ENCODE assay signal across 11 mouse cellular contexts in genomic region chr19:4154437-4155222, GRCm38 (mm10). TPM values are rescaled to one million over a fixed set of nuclear protein-coding genes. Genes with fewer than 3 reads are reported as not detected.
DNase-seq lines count a peak whose midpoint lies in the region; ATAC-seq lines count a peak whose summit lies in the region.
"Had no signal": no experiment of that assay in that cellular context is flagged by ENCODE, and none has a peak within 500 bp of the region (broad histone marks: within the 10 kb centered on the region; RNA-seq: fewer than 3 reads in every experiment).

No protein-coding gene starts in this region.

- 78% methylated on average over 13 of the region's 13 CpGs for WGBS in embryonic facial prominence, embryonic 13.5 days
- 82% methylated on average over 13 of the region's 13 CpGs for WGBS in embryonic facial prominence, embryonic 10.5 days
- 26% methylated on average over 13 of the region's 13 CpGs for WGBS in liver, embryonic 16.5 days (ENCODE audit: insufficient replicate concordance)

- H3K36me3 ChIP-seq in embryonic facial prominence, embryonic 13.5 days = peaks cover 83% of the 10 kb centered on the region
- peaks cover 92% of the 10 kb centered on the region for H3K36me3 ChIP-seq in embryonic facial prominence, embryonic 10.5 days (replicated peaks)
- peaks cover 7% of the 10 kb centered on the region for H3K36me3 ChIP-seq in liver, embryonic 16.5 days (ENCODE audit: control insufficient read depth, insufficient read depth)

- H3K4me2 ChIP-seq in embryonic facial prominence, embryonic 13.5 days = no peak overlapping the region
- H3K4me2 ChIP-seq in liver, embryonic 16.5 days (ENCODE audit: low read depth, low read length) = peak overlapping the region; percentile 10; the same call in 1 of the 2 replicates
- H3K4me2 ChIP-seq: embryonic facial prominence, embryonic 12.5 days had no signal

- 0 out of 2 replicates have a peak overlapping the region, but pooled peaks have one; percentile 11 for H3K27ac ChIP-seq in embryonic facial prominence, embryonic 13.5 days
- H3K27ac ChIP-seq in embryonic facial prominence, embryonic 10.5 days (replicated peaks) = no peak overlapping the region
- peak overlapping the region; percentile 14 for H3K27ac ChIP-seq in liver, embryonic 16.5 days (ENCODE audit: low read length)

- H3K9ac ChIP-seq in embryonic facial prominence, embryonic 13.5 days = no peak overlapping the region
- H3K9ac ChIP-seq in liver, embryonic 16.5 days (ENCODE audit: low read depth, low read length) = peak overlapping the region; percentile 33; the same call in 1 of the 2 replicates

- DNase-seq in embryonic facial prominence, embryonic 10.5 days (ENCODE audit: low spot score) = no peak
- DNase-seq in lung, postnatal 36 days = peak; percentile 51
- DNase-seq in lung, postnatal 10 days = no peak
- peak; percentile 89 for DNase-seq in thymus, postnatal 14 days
- DNase-seq in neural tube, embryonic 10.5 days (ENCODE audit: extremely low spot score, low spot score) = no peak
- DNase-seq: adrenal gland, postnatal 25 days had no signal

- H3K27me3 ChIP-seq in embryonic facial prominence, embryonic 13.5 days = no peaks in the 10 kb centered on the region
- no peaks in the 10 kb centered on the region for H3K27me3 ChIP-seq in embryonic facial prominence, embryonic 10.5 days (replicated peaks; ENCODE audit: low read depth, poor library complexity, severe bottlenecking)
- no peaks in the 10 kb centered on the region for H3K27me3 ChIP-seq in liver, embryonic 16.5 days (ENCODE audit: control insufficient read depth, insufficient read depth, low read depth, low read length)
- H3K27me3 ChIP-seq: embryonic facial prominence, embryonic 12.5 days had no signal

- H3K4me1 ChIP-seq in embryonic facial prominence, embryonic 13.5 days = peaks cover 9% of the 10 kb centered on the region; the same call in 1 of the 2 replicates
- peaks cover 24% of the 10 kb centered on the region for H3K4me1 ChIP-seq in embryonic facial prominence, embryonic 10.5 days
- H3K4me1 ChIP-seq in liver, embryonic 16.5 days (ENCODE audit: control insufficient read depth, low read depth, low read length) = peaks cover 10% of the 10 kb centered on the region

- H3K9me3 ChIP-seq in embryonic facial prominence, embryonic 13.5 days = no peaks in the 10 kb centered on the region
- no peaks in the 10 kb centered on the region for H3K9me3 ChIP-seq in embryonic facial prominence, embryonic 10.5 days
- H3K9me3 ChIP-seq in liver, embryonic 16.5 days (replicated peaks; ENCODE audit: control insufficient read depth, low read length) = no peaks in the 10 kb centered on the region
- H3K9me3 ChIP-seq: embryonic facial prominence, embryonic 12.5 days had no signal

- ATAC-seq in embryonic facial prominence, embryonic 13.5 days (ENCODE audit: insufficient number of reproducible peaks, insufficient read depth, low FRiP score, low TSS enrichment, low read depth) = no peak
- ATAC-seq in liver, embryonic 16.5 days (ENCODE audit: low read depth) = 0 out of 2 replicates have a peak, but pooled peaks have one; percentile 24
- ATAC-seq in monocyte, adult 5-6 weeks (replicated peaks; ENCODE audit: insufficient number of reproducible peaks, low FRiP score, low TSS enrichment, poor library complexity, severe bottlenecking) = no peak

- no peak overlapping the region for H3K4me3 ChIP-seq in embryonic facial prominence, embryonic 13.5 days
- H3K4me3 ChIP-seq in embryonic facial prominence, embryonic 10.5 days = no peak overlapping the region
- H3K4me3 ChIP-seq in liver, embryonic 16.5 days (ENCODE audit: low read depth, low read length) = peak overlapping the region; percentile 3
- H3K4me3 ChIP-seq: embryonic facial prominence, embryonic 12.5 days had no signal

RNA-seq across cellular contexts. Expression of gene Ptprcap, which starts 1.2 kb away (rescaled TPM):
- polyA plus RNA-seq in embryonic facial prominence, embryonic 13.5 days (2015; fragmentation: Nextera tagmentation; extraction: Ambion mirVana) = 2.8 and 3.0 TPM in 2 replicates
- 0.58 TPM in 1 of 2 replicates, not detected in the other for polyA plus RNA-seq in embryonic facial prominence, embryonic 10.5 days (2016; fragmentation: Nextera tagmentation; extraction: Ambion mirVana)
- polyA plus RNA-seq in liver, embryonic 16.5 days (2015; fragmentation: Nextera tagmentation; extraction: Ambion mirVana) = 17.6 and 17.9 TPM in 2 replicates
- total RNA-seq in monocyte, adult 5-6 weeks (2017) = 133 to 326 TPM (median 178 TPM) in 3 replicates

RNA-seq across cellular contexts. Expression of gene Coro1b, which starts 6.2 kb away (rescaled TPM):
- 129 and 150 TPM in 2 replicates for polyA plus RNA-seq in embryonic facial prominence, embryonic 13.5 days (2015; fragmentation: Nextera tagmentation; extraction: Ambion mirVana)
- 130 and 134 TPM in 2 replicates for polyA plus RNA-seq in embryonic facial prominence, embryonic 10.5 days (2016; fragmentation: Nextera tagmentation; extraction: Ambion mirVana)
- polyA plus RNA-seq in liver, embryonic 16.5 days (2015; fragmentation: Nextera tagmentation; extraction: Ambion mirVana) = 72.4 and 74.8 TPM in 2 replicates
- total RNA-seq in monocyte, adult 5-6 weeks (2017) = 209 to 226 TPM (median 217 TPM) in 3 replicates

RNA-seq across cellular contexts. Expression of gene Rps6kb2, which starts 8.5 kb away (rescaled TPM):
- 65.5 and 69.6 TPM in 2 replicates for polyA plus RNA-seq in embryonic facial prominence, embryonic 13.5 days (2015; fragmentation: Nextera tagmentation; extraction: Ambion mirVana)
- polyA plus RNA-seq in embryonic facial prominence, embryonic 10.5 days (2016; fragmentation: Nextera tagmentation; extraction: Ambion mirVana) = 66.1 and 68.5 TPM in 2 replicates
- 29.4 and 31.9 TPM in 2 replicates for polyA plus RNA-seq in liver, embryonic 16.5 days (2015; fragmentation: Nextera tagmentation; extraction: Ambion mirVana)
- 22.8 to 27.8 TPM (median 27.0 TPM) in 3 replicates for total RNA-seq in monocyte, adult 5-6 weeks (2017)

RNA-seq across cellular contexts. Expression of gene Cabp4, which starts 10.8 kb away (rescaled TPM):
- not detected in 2 replicates for polyA plus RNA-seq in embryonic facial prominence, embryonic 13.5 days (2015; fragmentation: Nextera tagmentation; extraction: Ambion mirVana)
- 0.14 TPM in 1 of 2 replicates, not detected in the other for polyA plus RNA-seq in embryonic facial prominence, embryonic 10.5 days (2016; fragmentation: Nextera tagmentation; extraction: Ambion mirVana)
- polyA plus RNA-seq in liver, embryonic 16.5 days (2015; fragmentation: Nextera tagmentation; extraction: Ambion mirVana) = 0.18 and 0.20 TPM in 2 replicates
- not detected in 3 replicates for total RNA-seq in monocyte, adult 5-6 weeks (2017)
- polyA plus RNA-seq: embryonic facial prominence, embryonic 12.5 days; lung, embryonic 16.5 days had no signal

RNA-seq across cellular contexts. Expression of gene Gpr152, which starts 15.0 kb away (rescaled TPM):
- not detected in 2 replicates for polyA plus RNA-seq in embryonic facial prominence, embryonic 13.5 days (2015; fragmentation: Nextera tagmentation; extraction: Ambion mirVana)
- polyA plus RNA-seq in embryonic facial prominence, embryonic 10.5 days (2016; fragmentation: Nextera tagmentation; extraction: Ambion mirVana) = not detected in 2 replicates
- 0.02 TPM in 1 of 2 replicates, not detected in the other for polyA plus RNA-seq in liver, embryonic 16.5 days (2015; fragmentation: Nextera tagmentation; extraction: Ambion mirVana)
- total RNA-seq in monocyte, adult 5-6 weeks (2017) = 0.29 to 0.43 TPM in 2 of 3 replicates, not detected in the other
- polyA plus RNA-seq: embryonic facial prominence, embryonic 12.5 days; lung, embryonic 16.5 days had no signal

Comparison
In these comparisons a context has a peak if more than half of its experiments do, and no peak if none do; other contexts are left out.
1. DNase-seq: peak in lung, postnatal 36 days (single experiment) and thymus, postnatal 14 days (single experiment); none in embryonic facial prominence, embryonic 10.5 days (single experiment), lung, postnatal 10 days (single experiment) and neural tube, embryonic 10.5 days (single experiment).